Mouse (Mus musculus) hindbrain, embryonic 13.5 days (tissue): ENCODE results near the gene Ddc. TPM values are rescaled to one million over a fixed set of nuclear protein-coding genes. Genes with fewer than 3 reads are reported as not detected.
A peak's percentile ranks its signal among the peaks of the same experiment; 100 is the strongest.

Source experiments
- ATAC-seq: fragments of 200-750 bp; cut with Nextera tagmentation; 2 replicates; pipeline ENCODE4 v1.8.0; 2017; ENCODE audit warnings: moderate TSS enrichment; ENCODE audit not compliant: low FRiP score
- H3K27ac ChIP-seq: fragments of 300-500 bp; sonication (generic); 2 replicates; pipeline ENCODE4 v1.5.1; 2015; ENCODE audit warnings: inconsistent platforms, mild to moderate bottlenecking, moderate library complexity
- H3K27me3 ChIP-seq: fragments of 300-500 bp; sonication (generic); 2 replicates; pipeline ENCODE4 v1.6.1; 2015; ENCODE audit warnings: mild to moderate bottlenecking, inconsistent platforms
- H3K36me3 ChIP-seq: fragments of 300-500 bp; sonication (generic); 2 replicates; pipeline ENCODE4 v1.6.1; 2015; ENCODE audit warnings: mild to moderate bottlenecking, inconsistent platforms
- H3K4me1 ChIP-seq: fragments of 300-500 bp; sonication (generic); replicated peaks from 2 replicates; pipeline ENCODE4 v1.6.1; 2015; ENCODE audit warnings: inconsistent platforms
- H3K4me2 ChIP-seq: fragments of 300-500 bp; sonication (generic); 2 replicates; pipeline ENCODE4 v1.6.1; 2015; ENCODE audit warnings: inconsistent platforms, mild to moderate bottlenecking, moderate library complexity
- H3K4me3 ChIP-seq: fragments of 300-500 bp; sonication (generic); 2 replicates; pipeline ENCODE4 v1.5.1; 2015; ENCODE audit warnings: mild to moderate bottlenecking, inconsistent platforms
- H3K9ac ChIP-seq: fragments of 300-500 bp; sonication (generic); 2 replicates; pipeline ENCODE4 v1.6.1; 2015; ENCODE audit warnings: mild to moderate bottlenecking, inconsistent platforms
- H3K9me3 ChIP-seq: fragments of 300-500 bp; sonication (generic); 2 replicates; pipeline ENCODE4 v1.6.1; 2016; ENCODE audit warnings: inconsistent platforms
- WGBS: fragments of 180-500 bp; shearing (Covaris S2); methylation state at CpG from one replicate; pipeline ENCODE4 v1.1.7; 2015; 5-methylcytosine and 5-hydroxymethylcytosine counted together
- polyA plus RNA-seq: library from polyadenylated mRNA; unstranded; fragments of >200 nt; fragmentation: Nextera tagmentation; extraction: Ambion mirVana; gene quantifications from 2 replicates; pipeline ENCODE4 v1.2.1, GENCODE M21; 2015

Ddc gene
- polyA plus RNA-seq, 1 experiment from 2014 or later = 5.8 TPM

DNA sequence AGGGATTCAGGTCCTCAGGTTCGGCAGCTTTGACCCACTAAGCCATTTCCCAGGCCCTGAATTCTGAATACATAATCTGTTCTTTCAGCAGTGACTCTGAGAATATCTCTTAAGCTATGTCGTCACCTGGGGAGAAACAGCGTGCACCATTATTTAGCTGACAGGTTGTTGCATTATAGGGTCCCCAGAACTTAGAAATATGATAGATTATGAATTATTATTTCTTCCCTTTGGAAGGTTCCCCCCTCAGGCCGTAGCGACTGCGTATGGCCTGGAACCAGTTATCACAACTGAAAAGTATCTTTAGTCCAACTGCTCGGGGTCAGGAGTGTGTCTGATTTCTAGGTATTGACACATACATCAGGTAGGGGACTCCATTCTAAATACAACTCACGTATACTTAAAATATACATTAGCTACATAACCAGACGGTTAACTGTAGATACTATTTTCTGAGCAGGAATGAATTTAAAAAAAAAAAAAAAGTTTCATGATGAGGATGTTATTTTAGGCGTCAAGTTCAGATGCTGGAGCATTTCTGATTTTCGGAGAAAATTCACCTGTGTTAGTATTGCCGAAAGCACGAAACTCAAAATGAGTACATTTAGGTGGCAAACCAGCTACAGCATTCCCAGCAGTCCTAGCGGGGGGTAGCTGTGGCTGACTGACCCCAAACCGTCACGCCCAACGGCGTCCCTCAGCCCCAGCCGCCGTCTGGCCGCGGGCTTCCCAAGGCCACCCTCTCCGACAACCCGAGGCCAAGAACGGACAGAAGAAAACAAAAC, 89.7 kb downstream of the Ddc start:
- 11% methylated on average over 25 of the region's 25 CpGs for WGBS

DNA sequence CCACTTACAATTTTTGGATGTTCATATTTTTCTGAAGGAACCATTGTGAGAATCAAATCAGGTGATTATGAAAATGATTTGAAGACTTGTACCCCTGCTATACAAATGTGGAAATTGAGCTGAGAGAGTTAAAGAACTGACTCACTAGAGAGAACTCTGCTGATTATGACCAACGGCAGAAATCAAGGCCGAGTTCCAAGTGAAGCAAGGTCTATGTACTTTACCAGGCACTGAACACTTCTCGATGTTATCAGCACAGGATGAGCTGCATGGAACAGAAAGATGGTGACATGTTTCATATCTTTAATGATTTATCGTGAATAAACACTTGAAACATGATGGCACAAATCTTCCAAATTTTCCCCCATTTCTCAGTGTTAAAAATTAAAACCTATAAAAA, 92.0 kb downstream of the Ddc start:
- Histone ChIP-seq H3K4me2 (no peak overlapping the region), H3K4me3 (no peak overlapping the region), H3K9me3 (no peaks in the 10 kb centered on the region), H3K9ac (no peak overlapping the region), H3K27ac (no peak overlapping the region), H3K4me1 (peaks cover 13% of the 10 kb centered on the region), H3K27me3 (no peaks in the 10 kb centered on the region), H3K36me3 (peaks cover 19% of the 10 kb centered on the region)
- no peak for ATAC-seq
- 97% methylated on average over 4 of the region's 4 CpGs for WGBS

More for the DNA sequence above, 89.7 kb downstream of the Ddc start:
- H3K4me3 ChIP-seq = peak overlapping the region; percentile 56
- no peaks in the 10 kb centered on the region for H3K9me3 ChIP-seq
- H3K9ac ChIP-seq = peak overlapping the region; percentile 84
- H3K27ac ChIP-seq = peak overlapping the region; percentile 97; the same call in 1 of the 2 replicates
- H3K36me3 ChIP-seq = no peaks in the 10 kb centered on the region
- no peaks in the 10 kb centered on the region for H3K27me3 ChIP-seq
- no peak for ATAC-seq
- H3K4me1 ChIP-seq = peaks cover 15% of the 10 kb centered on the region
- H3K4me2 ChIP-seq = peak overlapping the region; percentile 76

DNA sequence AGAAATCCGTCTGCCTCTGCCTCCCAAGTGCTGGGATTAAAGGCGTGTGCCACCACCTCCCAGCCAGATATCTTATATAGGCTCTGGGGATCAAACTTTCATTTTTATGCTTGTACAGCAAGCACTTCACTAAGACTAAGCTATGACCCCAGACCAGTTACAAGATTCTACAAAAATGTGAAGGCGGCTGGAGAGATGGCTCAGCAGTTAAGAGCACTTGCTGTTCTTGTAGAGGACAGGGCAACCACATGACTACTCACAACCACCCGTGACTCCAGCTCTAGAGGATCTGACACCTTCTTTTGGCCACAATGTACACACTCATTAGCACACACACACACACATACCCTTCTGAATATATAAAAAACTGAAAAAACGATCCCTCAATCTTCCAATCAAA, 93.5 kb downstream of the Ddc start:
- Histone ChIP-seq H3K4me1 (peaks cover 5% of the 10 kb centered on the region), H3K9me3 (no peaks in the 10 kb centered on the region), H3K4me2 (no peak overlapping the region), H3K36me3 (peaks cover 20% of the 10 kb centered on the region), H3K9ac (no peak overlapping the region), H3K4me3 (no peak overlapping the region), H3K27ac (no peak overlapping the region), H3K27me3 (no peaks in the 10 kb centered on the region)
- ATAC-seq = no peak
- 90% methylated on average over 5 of the region's 5 CpGs for WGBS

DNA sequence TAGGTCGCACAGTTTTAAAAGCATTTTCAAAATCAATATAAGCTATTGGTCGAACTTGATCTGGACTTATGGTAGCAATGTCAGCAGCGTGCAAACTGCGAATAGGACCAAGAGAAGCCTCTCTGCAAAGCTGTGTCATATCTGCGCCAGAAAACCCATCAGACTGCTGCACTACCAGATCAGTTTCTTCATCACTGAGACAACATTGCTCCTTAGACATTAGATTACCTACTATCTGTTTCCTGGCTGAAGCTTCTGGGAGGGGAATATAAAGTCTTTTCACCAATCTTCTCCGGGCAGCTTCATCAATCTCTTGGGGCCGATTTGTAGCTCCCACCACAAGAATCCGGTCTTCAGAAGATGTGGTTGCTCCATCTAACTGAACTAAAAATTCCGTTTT, 96.9 kb downstream of the Ddc start:
- 96% methylated on average over 9 of the region's 9 CpGs for WGBS
- Histone ChIP-seq H3K4me3 (no peak overlapping the region), H3K9ac (no peak overlapping the region), H3K27me3 (no peaks in the 10 kb centered on the region), H3K36me3 (peaks cover 25% of the 10 kb centered on the region), H3K4me2 (no peak overlapping the region), H3K9me3 (no peaks in the 10 kb centered on the region), H3K27ac (no peak overlapping the region), H3K4me1 (no peaks in the 10 kb centered on the region)
- no peak for ATAC-seq

DNA sequence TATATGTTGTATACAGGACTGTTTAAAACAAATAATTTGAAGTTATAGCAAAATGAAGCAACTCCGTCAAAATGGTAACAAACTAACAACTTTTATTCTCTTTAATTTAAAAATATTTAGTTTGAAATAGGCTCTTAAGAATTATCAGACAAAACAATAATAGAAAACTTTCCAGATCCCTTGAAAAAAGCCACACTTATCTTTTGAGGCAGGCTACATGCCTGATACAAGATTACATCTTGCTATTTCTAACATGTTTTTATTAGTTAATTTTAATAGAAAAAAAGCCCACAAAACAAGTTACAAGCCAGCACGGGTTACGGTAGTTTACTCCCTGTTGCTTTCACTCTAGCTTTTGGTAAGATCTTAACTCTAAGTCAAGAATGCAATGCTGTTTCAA, 97.6 kb downstream of the Ddc start:
- no peak for ATAC-seq

DNA sequence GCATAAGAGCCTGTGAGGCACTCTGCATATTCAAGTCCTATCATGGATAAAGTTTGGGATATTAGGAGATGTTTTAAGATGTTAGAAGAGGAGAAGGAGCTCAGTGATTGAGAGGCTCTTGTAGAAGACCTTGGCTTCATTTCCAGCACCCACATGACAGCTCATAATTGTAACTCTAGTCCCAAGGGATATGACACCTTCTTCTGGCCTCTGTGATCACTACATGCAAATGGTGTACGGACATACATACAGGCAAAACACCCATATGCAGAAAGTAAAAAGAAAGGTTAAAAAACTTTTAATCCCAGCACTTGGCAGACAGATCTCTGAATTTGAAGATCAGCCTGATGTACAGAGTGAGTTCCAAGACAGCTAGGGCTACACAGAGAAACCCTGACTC, 99.3 kb downstream of the Ddc start:
- Histone ChIP-seq H3K36me3 (peaks cover 25% of the 10 kb centered on the region), H3K9ac (no peak overlapping the region), H3K4me2 (no peak overlapping the region), H3K27ac (no peak overlapping the region), H3K4me3 (no peak overlapping the region), H3K9me3 (no peaks in the 10 kb centered on the region), H3K27me3 (no peaks in the 10 kb centered on the region), H3K4me1 (no peaks in the 10 kb centered on the region)
- no peak for ATAC-seq
- WGBS = 100% methylated on average over 1 of the region's 1 CpGs

More for the DNA sequence above, 97.6 kb downstream of the Ddc start:
- peaks cover 25% of the 10 kb centered on the region for H3K36me3 ChIP-seq
- no peak overlapping the region for H3K4me3 ChIP-seq
- no peaks in the 10 kb centered on the region for H3K4me1 ChIP-seq
- no peaks in the 10 kb centered on the region for H3K9me3 ChIP-seq
- H3K4me2 ChIP-seq = no peak overlapping the region
- no peak overlapping the region for H3K9ac ChIP-seq
- no peaks in the 10 kb centered on the region for H3K27me3 ChIP-seq
- H3K27ac ChIP-seq = no peak overlapping the region
- WGBS = 93% methylated on average over 3 of the region's 3 CpGs

DNA sequence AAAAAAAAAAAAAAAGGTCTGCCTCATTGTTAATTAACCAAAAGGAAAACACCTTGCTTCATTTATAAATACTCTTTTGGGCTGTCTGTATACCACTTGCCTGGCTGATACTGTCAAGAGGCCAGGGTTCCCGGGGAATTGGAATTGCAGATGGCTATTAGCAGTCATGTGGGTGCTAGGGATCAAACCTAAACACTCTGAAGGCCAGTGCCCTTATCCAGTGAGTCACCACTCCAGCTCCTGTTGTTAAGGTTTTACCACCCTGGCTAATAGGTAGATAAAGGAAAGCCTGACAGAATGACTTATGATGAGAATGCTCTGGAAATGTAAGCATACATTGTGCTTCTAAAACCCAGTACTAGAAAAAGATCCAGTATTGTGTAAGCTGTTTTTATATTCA, 103.3 kb downstream of the Ddc start:
- ATAC-seq = no peak

DNA sequence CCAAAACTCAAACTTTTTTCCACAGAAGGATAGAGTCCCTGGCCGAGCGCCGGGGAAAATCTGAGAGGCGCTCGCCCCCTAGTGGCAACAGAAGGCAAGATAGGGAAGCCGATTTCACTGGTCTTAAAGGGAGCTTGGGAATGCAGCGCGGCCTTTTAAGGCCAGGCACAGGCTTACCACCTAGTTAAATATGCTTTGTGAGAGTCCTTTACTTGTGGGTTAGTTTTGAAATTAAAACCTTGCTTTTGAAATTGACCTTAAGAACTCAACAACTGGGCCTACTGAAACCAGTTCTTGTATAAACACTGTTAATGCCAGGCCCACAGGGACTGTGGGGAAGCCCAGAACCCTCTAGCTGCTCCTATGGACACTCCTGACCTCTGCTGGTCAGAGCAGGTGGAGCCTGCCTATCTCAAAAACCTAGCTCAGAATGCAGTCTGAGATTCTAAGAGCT, 109.4 kb downstream of the Ddc start:
- WGBS = under 1% methylated on average over 8 of the region's 8 CpGs
- H3K27me3 ChIP-seq = no peaks in the 10 kb centered on the region
- ATAC-seq = peak; percentile 97
- H3K27ac ChIP-seq = no peak overlapping the region
- H3K36me3 ChIP-seq = no peaks in the 10 kb centered on the region
- peaks cover 6% of the 10 kb centered on the region; the same call in 1 of the 2 replicates for H3K4me1 ChIP-seq
- H3K9ac ChIP-seq = no peak overlapping the region
- H3K4me3 ChIP-seq = no peak overlapping the region
- peak overlapping the region; percentile 41 for H3K4me2 ChIP-seq
- no peaks in the 10 kb centered on the region for H3K9me3 ChIP-seq

More for the DNA sequence above, 103.3 kb downstream of the Ddc start:
- Histone ChIP-seq H3K9me3 (no peaks in the 10 kb centered on the region), H3K36me3 (peaks cover 5% of the 10 kb centered on the region; the same call in 1 of the 2 replicates), H3K4me2 (no peak overlapping the region), H3K4me1 (no peaks in the 10 kb centered on the region), H3K27me3 (no peaks in the 10 kb centered on the region), H3K4me3 (no peak overlapping the region), H3K27ac (no peak overlapping the region), H3K9ac (no peak overlapping the region)
- 95% methylated on average over 1 of the region's 1 CpGs for WGBS

DNA sequence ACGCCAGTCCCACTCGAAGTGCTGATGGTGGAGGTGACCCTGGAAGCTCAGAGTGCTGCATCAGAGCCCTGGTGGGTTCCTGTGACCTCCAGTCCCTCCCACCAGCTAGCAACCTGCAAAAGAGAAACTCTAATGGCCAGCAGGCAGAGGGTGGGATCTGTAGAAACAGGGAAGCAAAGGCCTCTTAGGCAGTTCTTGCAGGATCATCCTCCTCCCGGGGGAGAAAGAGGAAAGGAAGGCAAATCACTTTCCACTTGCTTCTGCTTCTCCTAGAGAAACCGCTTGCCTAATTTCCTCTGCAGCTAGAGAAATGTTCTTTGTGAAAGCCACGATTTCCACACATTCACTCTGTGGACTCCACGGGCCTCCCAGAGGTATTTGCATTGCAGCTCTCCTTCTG, 112.5 kb downstream of the Ddc start:
- Histone ChIP-seq H3K9me3 (no peaks in the 10 kb centered on the region), H3K27me3 (no peaks in the 10 kb centered on the region)
- ATAC-seq = no peak

DNA sequence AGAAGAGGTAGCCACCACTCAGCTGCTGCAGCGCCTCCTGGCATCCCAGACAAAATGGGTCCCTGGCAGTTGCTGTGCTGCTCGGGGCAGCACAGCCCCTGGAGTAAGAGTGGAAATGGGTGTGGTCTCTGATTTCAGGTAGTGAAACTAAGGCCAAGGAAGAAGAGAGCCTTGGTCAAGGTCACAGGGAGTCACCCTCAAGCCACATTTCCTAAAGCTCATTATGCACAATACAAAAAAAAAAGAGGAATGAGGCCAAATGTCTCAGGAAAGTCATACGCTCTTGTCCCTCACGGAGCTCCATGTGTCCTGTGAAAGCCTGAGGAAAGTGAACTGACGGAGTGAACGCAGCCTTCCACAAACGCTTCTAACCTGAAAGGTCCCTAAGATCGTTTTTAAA, 116.2 kb downstream of the Ddc start:
- Histone ChIP-seq H3K4me1 (no peaks in the 10 kb centered on the region), H3K9me3 (no peaks in the 10 kb centered on the region), H3K9ac (no peak overlapping the region), H3K27ac (no peak overlapping the region), H3K4me2 (no peak overlapping the region), H3K36me3 (no peaks in the 10 kb centered on the region), H3K27me3 (no peaks in the 10 kb centered on the region), H3K4me3 (no peak overlapping the region)
- 89% methylated on average over 8 of the region's 8 CpGs for WGBS
- no peak for ATAC-seq

More for the DNA sequence above, 112.5 kb downstream of the Ddc start:
- Histone ChIP-seq H3K27ac (no peak overlapping the region), H3K4me1 (peaks cover 6% of the 10 kb centered on the region; the same call in 1 of the 2 replicates), H3K4me3 (no peak overlapping the region), H3K4me2 (no peak overlapping the region), H3K36me3 (no peaks in the 10 kb centered on the region), H3K9ac (no peak overlapping the region; the same call in 1 of the 2 replicates)
- WGBS = 59% methylated on average over 6 of the region's 6 CpGs

DNA sequence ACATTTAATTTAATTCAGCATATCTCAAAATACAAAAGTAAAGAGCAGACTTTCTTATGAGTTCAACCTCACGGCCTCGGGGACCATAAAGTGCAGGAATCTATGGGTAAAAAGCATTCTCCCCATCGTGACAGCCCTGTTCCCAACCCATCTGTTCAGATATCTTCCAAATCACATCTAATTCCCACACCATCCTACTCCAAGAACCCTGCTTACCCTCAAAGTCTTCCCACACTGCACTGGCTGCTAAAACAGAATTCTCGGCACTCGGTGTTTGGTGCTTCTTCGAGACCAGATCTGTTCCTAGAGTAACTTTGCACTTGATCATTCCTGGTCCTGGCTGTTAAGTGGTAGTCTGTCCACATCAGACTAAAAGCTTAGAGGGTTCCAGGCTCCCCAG, 119.6 kb downstream of the Ddc start:
- WGBS = 96% methylated on average over 6 of the region's 6 CpGs
- no peaks in the 10 kb centered on the region for H3K36me3 ChIP-seq

DNA sequence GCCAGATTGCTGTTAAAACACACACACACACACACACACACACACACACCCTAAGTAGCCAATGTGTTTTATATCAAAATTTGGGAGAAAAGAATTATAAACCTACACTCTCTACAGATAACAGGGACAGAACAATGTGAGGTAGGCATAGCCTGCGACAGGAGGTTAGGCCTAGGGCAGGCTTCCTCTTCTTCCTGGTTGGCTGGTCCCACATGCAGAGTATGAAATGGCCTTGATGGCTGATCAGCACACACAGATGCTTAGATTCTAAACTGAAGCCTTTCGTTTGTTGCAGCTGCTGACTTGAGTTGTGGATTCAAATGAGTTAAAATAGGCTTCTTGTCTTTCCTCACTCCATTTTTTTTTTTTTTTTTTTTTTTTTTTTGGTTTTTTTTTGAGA, 120.1 kb downstream of the Ddc start:
- H3K9ac ChIP-seq = no peak overlapping the region
- no peaks in the 10 kb centered on the region for H3K27me3 ChIP-seq
- no peaks in the 10 kb centered on the region for H3K36me3 ChIP-seq
- ATAC-seq = no peak
- H3K27ac ChIP-seq = no peak overlapping the region
- no peaks in the 10 kb centered on the region for H3K9me3 ChIP-seq
- H3K4me3 ChIP-seq = no peak overlapping the region
- H3K4me1 ChIP-seq = no peaks in the 10 kb centered on the region
- whole genome bisulfite sequencing = 91% methylated on average over 2 of the region's 2 CpGs
- no peak overlapping the region for H3K4me2 ChIP-seq

More for the DNA sequence above, 119.6 kb downstream of the Ddc start:
- Histone ChIP-seq H3K27me3 (no peaks in the 10 kb centered on the region), H3K4me3 (no peak overlapping the region), H3K9me3 (no peaks in the 10 kb centered on the region), H3K4me2 (no peak overlapping the region), H3K4me1 (no peaks in the 10 kb centered on the region), H3K9ac (no peak overlapping the region), H3K27ac (no peak overlapping the region)
- ATAC-seq = no peak

DNA sequence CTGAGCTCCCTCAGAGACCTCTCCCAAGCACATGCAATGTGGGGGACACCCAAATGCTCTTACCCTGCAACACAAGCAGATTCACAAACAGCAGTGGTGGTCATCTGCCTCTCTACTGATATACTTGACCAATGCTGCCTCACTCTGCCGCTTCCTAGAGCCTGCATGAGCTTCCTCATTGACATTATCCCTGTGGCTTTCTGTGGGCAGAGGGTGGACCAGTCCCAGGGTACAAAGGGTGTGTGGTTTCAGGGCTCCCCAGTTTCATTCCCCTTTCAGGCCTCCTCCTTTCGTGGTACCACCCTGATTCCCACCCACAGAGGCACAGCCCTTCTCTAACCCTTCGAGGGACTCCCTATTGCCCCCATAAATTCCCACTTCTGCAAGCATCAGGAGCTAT, 120.7 kb downstream of the Ddc start:
- ATAC-seq = no peak
- no peak overlapping the region for H3K4me2 ChIP-seq
- H3K9me3 ChIP-seq = no peaks in the 10 kb centered on the region
- H3K36me3 ChIP-seq = no peaks in the 10 kb centered on the region
- H3K27me3 ChIP-seq = no peaks in the 10 kb centered on the region
- no peak overlapping the region for H3K4me3 ChIP-seq
- H3K4me1 ChIP-seq = no peaks in the 10 kb centered on the region
- WGBS = 83% methylated on average over 3 of the region's 3 CpGs
- no peak overlapping the region for H3K27ac ChIP-seq
- no peak overlapping the region for H3K9ac ChIP-seq
